Mouse (Mus musculus) heart, postnatal 10 days (tissue): Measurements from ENCODE around the gene Braf. TPM values are rescaled to one million over a fixed set of nuclear protein-coding genes. Genes with fewer than 3 reads are reported as not detected.

ENCODE experiments used
- DNase-seq, 2 experiments: peaks; one replicate each; pipeline ENCODE4 v3.0.0; 2021
- intact Hi-C: fragments of 180-260 bp; cut with DNase I; formaldehyde crosslinking; loops from one replicate; pipeline ENCODE4 v1.15.1; 2025
- total RNA-seq, 2 experiments: library from RNA; stranded (reverse); gene quantifications; 2 replicates each; pipeline ENCODE4 v1.2.3; 2021

Braf gene
- total RNA-seq, 2 experiments from 2014 or later, result 19.7 to 24.6 TPM

DNA sequence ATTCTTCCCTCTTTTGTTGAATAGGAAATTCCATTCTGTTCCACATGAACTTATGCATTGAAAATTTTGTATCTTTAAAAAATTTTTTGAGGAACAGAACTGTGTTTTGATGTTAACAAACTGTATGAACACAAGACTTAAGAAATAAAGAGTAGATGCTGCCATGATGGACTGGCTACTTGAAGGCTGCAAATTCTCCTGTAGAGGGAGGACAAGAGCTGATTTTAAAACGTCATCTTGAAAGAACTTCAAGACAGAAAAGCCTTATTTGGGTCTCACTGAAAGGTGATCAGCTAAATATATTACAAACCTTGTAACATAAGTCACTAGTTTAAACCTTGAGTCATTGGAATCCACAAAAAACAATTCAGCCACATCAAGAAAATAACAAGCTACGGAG is 115.1 kb downstream of the Braf start:
- intact Hi-C loops, result loop anchor here (5.0 kb wide), 1 partner anchor 172 kb away; no protein-coding TSS in a partner anchor
- no peak for DNase-seq

GRCm38 (mm10) chr6:39607365-39607764 is 117.9 kb downstream of the Braf start:
- no peak for DNase-seq
- intact Hi-C loops, result no loop called here

DNA sequence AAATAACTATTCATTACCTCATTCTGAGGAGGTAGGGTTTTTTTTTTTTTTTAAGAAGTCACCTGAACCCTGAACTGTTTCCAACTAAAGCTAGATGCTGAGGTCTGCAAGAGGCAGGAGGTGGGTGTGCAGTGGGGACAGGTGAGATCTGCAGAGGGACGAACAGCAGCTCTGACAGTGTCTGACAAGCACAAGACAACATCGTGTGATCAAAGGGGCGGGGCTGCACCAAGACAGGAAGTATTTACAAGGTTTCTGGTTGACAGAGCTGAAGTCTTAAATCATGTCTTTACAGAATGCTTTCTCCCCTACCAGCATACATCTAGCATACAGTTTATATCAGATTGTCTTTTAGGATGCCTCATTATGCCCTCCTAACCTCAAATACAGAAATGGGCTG is 118.4 kb downstream of the Braf start:
- intact Hi-C loops, result no loop called here
- DNase-seq, result peak in 1 of 2 experiments; percentile 11

GRCm38 (mm10) chr6:39606056-39606455 is 119.2 kb downstream of the Braf start:
- intact Hi-C loops, result no loop called here
- DNase-seq, result peak in 1 of 2 experiments; percentile 11

DNA sequence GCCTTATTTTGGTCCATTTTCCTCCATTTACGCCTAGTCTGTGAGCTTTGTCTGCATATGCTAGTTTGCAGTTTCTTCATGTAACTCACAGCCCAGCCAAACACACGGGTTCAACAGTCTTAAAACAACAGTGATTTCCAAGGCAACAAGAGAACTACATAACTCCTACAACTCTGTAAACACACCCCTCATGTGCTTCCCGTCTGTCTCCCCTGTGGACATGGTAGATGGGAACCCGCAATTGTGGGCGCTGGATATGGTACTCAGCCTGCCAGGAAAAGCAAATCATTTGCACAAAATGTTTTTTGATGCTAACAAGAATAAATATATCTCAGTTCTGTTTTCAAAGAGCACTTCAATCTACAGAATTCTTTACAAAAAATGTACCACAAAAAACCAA is 120.7 kb downstream of the Braf start:
- intact Hi-C loops, result no loop called here

DNA sequence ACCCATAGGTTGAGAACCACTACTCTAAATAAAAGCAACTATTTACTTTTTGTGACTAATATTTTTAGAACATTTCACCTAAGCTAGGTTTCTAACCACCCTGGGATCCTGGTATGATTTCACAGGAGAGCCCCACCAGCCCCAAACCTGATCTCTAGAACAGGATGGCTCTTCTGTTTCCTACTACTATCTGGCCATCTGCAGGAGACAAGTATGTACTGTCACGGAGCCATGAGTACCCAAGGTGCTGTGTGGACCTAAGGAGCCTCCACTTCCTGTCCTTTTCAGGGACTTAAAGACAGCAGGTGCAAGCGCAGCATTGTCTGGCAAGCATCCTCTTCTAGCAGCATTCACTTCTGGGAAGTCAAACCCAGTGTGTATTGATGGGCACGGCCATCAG is 123.4 kb downstream of the Braf start:
- intact Hi-C loops, result no loop called here
- DNase-seq, result no peak

More for the DNA sequence above, 120.7 kb downstream of the Braf start:
- no peak for DNase-seq

DNA sequence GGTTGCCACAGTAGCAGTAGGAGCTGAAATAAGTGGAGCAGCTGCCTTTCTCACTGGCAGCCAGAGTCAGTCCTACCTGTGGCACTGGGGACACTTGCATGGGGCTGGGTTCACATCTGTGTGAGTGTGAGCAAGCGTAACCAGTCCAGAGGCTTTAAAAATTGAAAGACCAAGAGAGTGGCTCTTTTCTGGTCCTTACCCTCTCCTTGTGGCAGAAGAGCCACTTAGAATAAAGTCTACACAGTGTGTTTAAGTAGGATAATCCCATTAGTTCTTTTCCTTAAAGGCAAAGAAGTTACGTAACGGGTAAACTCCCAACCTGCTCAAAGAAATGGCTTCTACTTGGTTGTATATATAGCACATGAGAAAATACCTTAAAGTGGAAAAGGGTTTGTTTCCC is 124.4 kb downstream of the Braf start:
- intact Hi-C loops, result no loop called here
- no peak for DNase-seq

DNA sequence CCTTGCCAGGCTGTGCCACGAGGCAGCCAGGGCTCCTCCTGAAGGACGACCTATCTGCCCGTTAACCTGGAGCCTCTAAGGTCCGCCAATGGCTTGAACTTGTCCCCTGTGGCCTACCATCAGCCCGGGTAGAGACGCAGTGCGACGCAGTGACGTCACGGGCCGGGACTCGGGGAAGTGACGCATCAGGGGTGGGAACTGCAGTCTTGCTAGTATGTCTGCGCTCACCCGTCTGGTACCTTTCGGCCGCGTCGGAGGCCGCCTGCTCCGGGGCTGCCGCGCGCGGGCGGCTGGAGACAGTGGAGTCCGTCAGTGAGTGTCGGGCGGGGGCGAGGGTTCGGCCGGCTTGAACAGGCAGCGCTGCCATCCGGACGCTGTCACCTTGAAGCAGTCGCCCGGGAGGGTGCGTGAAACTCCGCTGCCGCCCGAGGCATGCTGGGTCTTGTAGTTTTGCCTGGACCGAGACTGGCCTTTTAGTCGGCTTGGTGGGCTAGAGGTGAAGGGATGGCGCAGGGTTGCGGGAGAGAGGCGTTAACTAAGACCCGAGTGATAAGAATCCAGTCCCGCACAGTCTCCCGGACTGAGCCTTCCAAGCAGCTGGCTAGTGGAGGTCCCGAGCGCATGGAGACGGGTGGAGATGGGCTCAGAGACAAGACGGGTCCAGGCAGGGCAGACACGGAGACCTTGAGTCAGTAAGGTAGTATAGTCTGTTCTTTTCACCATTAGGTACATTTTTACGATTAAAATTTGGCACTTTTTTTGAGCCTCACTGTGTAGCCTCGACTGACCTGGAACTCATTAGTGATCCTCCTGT is 132.7 kb downstream of the Braf start, which contains the start of gene Ndufb2:
Gene Ndufb2, plus strand, starts transcription at position 174 of the 814 bp plus-strand sequence.
- peak; percentile 96 to 97 for DNase-seq
- intact Hi-C loops, result no loop called here

DNA sequence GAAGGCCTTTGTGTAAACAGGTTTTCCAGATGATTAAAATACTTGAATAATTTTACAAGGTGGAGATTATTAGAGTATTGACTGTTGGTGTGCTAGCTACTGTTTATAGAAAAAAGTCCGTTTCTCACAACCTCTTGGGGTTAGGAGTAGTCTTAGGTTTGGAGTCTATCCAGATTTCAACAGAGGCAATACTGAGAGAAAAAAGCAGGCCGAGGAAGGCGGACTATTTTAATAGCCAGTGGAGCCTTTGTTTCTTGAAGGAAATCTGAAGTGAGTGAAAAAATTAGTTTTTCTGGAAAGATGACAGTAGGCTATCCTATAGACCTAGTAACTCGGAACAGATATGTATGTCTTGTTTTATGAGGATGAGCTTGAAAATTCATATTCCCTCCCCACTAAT is 133.8 kb downstream of the Braf start:
- intact Hi-C loops, result no loop called here
- DNase-seq, result no peak

DNA sequence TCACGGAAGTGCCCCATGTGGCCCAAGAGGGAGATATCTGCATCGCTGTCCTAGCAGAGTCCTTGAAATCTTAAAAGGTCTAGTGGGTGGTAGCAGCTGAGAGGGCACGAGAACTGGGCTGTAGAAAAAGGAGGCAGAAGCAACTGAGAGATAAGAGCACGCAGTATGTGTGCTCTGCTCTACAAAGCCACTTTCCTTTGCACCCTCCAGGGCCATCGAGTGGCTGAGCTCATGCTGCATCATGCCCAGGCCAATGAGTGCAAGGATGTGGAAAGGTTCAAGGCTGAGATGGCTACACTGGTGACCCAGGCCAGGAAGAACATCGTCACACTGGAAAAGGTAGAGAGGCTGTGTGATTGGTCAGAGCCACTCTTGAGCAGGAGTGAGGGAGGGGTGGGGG is 139.7 kb downstream of the Braf start, which contains the start of gene Gm42420:
Gene Gm42420, plus strand, starts transcription at position 237 of the 400 bp plus-strand sequence.
- DNase-seq, result no peak
- intact Hi-C loops, result no loop called here

DNA sequence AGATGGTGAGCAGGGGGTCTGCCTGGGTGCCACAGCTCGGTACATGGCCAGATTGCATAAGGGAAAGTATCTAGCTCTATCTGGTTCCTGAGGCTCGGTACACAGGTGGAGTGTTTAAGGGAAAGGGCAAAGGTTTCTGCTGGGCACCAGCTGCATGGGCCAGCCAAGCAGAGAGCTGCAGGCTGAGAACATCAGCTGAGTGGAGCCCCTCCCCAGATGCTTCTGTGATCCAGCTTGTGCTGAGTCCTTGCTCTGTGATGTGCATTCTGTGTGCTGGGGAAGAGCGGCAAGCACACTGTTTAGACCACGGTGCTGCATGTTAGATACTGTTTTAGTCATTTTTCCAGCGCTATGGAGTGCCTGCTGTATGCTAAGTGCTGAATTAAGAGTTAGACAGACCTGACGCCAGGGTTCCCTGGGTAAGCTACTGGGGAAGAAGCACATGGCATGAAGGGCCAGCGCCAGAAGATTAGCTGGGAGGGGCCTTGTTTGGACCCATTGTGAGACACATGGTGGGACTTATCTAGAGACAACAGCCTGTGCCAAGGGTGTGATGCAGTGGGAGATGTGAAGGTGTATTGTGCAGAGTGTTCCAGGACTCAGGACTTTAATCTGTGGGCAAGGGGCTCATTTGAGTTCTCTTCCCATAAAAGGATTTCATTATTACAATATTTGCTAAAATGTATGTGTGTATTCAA is 144.0 kb downstream of the Braf start:
- DNase-seq, result no peak
- intact Hi-C loops, result no loop called here

DNA sequence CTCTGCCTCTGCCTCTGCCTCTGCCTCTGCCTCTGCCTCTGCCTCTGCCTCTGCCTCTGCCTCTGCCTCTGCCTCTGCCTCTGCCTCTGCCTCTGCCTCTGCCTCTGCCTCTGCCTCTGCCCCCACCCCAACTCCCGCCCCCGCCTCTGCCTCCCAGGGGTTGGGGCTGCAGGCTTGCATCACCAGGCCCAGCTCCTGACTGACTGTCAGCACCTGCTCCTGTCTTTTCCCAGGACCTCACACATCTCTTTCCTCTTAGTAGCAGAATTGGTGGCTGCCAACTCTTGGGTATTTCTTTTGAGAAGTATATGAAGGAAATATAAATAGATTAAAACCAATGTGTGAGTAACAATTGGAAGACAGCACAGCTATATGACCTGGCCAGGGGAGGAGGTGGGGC is 144.7 kb downstream of the Braf start:
- intact Hi-C loops, result no loop called here
- no peak for DNase-seq

DNA sequence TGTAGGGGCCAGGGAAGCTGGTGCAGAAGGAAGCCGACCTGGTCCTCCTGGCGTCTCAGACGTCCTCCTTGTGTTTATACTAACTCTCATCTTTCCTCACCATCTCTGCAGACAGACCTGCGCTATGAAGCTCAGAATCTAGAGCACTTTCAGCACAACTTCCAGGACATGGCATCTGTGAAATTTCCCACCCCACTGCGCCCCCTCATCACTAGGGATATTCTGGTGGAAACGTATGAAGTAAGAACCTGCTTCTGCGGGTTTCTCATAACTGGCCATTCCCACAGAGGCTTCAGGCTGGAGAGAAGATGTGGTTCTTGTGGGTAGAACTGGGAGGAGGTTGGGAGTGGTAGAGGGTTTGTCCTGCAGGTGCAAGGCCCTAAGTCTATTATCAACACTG is 145.7 kb downstream of the Braf start:
- intact Hi-C loops, result no loop called here
- DNase-seq, result no peak

DNA sequence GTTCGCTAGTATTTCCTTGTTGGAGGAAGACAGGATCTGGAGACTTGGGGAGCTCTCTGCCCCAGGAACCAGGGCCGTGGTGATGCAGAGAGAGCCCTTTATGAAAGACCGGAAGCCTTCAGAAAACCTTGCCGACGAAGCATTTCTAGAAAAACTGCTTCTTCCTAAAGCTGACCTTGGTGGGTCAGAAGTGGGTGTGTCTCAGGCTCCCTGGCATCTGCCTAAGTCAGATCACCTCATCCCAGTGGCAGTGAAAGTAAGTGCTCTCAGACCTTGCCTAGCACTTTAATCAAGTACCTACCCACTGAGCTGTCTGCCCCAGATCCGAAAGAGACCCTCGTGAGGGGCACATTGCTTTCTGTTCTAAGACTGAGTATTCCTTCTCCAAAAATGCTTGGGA is 150.3 kb downstream of the Braf start:
- intact Hi-C loops, result loop anchor here (2.0 kb wide), 1 partner anchor 206 kb away; no protein-coding TSS in a partner anchor

GRCm38 (mm10) chr6:39574555-39574869 is 150.8 kb downstream of the Braf start:
- intact Hi-C loops, result loop anchor here (2.0 kb wide), 1 partner anchor 206 kb away; no protein-coding TSS in a partner anchor
- DNase-seq, result peak; percentile 62 to 66

More for the DNA sequence above, 150.3 kb downstream of the Braf start:
- DNase-seq, result no peak

- intact Hi-C loops, result loop anchor here (2.0 kb wide), 1 partner anchor 207 kb away; no protein-coding TSS in a partner anchor
- peak; percentile 85 for DNase-seq
These were observed 151.3 kb downstream of the Braf start, which contains the start of gene Adck2 for GRCm38 (mm10) chr6:39573791-39574554. Gene Adck2 (plus strand): TSS chr6:39573873.

DNA sequence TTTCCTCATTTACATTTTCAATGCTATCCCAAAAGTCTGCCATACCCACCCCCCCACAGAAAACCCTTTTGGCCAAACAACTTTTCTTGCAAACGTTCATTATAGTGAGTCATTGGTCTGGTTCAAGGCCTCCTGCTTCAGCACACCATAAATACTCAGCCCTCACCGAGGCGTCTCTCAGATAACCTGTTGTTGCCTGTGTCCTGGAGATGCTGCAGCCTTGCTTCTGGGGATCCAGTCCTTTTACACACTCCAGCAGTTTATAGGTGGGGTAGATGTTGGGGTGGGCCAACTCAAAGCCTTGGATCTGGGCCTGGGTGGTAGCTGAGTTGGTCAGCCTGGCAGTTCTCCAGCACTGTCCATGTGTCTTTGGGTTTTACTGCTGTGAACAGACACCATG is 154.8 kb downstream of the Braf start:
- no peak for DNase-seq
- intact Hi-C loops, result no loop called here

DNA sequence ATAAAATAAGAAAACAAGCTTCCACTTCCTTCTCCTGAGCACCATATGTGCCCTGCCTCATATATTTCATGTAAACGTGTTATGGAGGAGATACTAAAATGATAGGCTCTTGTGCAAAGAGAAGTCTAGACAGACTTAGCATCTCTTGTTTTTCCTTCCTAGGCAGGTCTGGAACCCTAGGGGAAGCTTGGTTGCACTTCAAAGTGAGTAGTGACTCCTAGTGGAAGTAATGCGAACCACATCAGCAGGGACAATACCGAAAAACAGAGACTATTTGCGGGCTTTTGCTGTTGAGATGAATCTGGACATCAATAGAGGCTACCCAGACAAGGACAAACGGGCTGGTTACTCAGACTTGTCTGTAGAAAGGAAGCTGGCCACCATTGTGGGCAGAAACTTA is 157.7 kb downstream of the Braf start:
- intact Hi-C loops, result loop anchor here (1.0 kb wide), 1 partner anchor 104 kb away; no protein-coding TSS in a partner anchor
- DNase-seq, result peak; percentile 41 to 61

- peak; percentile 90 for DNase-seq
- intact Hi-C loops, result loop anchor here (1.0 kb wide), 1 partner anchor 99 kb away; no protein-coding TSS in a partner anchor
These were observed 162.9 kb downstream of the Braf start for GRCm38 (mm10) chr6:39562166-39563015.
